Mouse (Mus musculus) naive thymus-derived CD4-positive, alpha-beta T cell, adult 2 months (primary cell): ENCODE measurements around the gene Polg2.
"Not testable (repeated sequence)": the region's sequence is repeated elsewhere in the genome, so short reads cannot be mapped to it uniquely, and the experiment has no call there.

Experiments
- DNase-seq: peaks from one replicate; pipeline ENCODE4 v3.0.0-alpha.2; 2011; ENCODE audit warnings: low read depth

Gene Polg2

DNA sequence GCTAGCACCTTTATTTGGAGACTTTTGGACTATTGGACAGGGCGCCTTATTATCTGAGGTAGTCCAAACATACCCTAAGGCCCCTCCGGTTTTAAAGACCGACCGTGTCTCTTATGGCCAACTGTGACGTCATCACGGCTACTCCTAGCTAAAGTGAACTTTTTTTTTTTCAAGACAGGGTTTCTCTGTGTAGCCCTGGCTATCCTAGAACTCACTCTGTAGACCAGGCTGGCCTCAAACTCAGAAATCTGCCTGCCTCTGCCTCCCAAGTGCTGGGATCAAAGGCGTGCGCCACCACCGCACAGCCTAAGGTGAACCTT, 54.5 kb downstream of the Polg2 start:
- DNase-seq = not testable (repeated sequence)

DNA sequence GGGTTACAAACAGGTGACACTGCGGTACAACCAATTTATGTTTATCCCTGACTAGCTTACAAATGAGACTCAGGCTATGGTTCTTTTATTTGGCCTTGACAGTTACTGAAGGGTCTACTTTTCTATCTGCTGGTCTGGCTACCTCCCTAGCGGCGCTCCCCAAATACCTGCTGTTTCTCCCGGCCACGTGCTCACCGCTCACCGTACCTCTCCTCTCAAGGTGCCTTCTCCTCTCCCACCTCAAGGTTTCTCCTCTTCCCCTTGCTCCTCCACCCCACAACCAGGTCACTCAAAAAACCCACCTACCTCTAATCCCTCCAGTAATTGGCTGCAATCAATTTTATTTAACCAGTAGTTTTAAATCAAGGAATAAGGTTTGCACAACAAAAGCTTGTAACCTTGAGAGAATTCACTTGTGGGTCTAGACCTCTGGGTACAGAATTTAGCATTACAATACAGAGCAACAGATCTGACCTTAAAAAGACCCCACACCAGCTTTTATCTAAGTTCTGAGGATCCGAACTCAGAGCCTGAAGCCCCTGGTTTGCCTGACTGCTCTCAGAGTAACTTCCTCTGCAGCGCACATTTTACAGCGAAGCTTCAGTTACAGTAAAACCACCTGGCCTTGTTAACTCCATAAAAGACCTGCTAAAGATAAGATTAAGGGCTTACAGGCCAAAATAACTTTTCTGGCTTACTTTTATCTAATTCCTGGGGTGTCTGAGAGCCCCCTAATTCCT, 55.0 kb downstream of the Polg2 start:
- DNase-seq = no peak

DNA sequence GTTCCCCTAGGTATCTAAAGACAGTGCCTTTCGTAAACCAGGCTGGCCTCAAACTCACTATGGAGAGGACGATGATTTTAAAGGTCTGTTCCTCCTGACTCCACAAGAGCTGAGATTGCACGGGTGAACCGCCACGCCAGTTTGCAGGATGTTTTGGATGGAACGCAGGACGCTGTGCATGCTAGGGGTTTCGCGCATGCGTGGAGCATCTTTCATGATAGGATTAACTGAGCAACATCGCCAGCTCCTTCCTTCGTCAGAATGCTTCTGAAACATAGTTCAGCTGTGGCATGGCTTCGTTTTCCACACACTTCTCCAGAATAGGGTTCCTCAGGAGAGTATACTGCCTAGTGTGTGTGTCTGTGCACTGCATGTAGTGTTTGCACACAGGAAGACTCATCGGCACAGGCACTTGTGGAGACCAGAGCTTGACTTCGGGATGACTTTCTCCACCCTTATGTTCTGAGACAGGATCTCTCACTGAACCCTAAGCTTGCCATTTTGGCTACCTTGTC, 55.7 kb downstream of the Polg2 start:
- no peak for DNase-seq

DNA sequence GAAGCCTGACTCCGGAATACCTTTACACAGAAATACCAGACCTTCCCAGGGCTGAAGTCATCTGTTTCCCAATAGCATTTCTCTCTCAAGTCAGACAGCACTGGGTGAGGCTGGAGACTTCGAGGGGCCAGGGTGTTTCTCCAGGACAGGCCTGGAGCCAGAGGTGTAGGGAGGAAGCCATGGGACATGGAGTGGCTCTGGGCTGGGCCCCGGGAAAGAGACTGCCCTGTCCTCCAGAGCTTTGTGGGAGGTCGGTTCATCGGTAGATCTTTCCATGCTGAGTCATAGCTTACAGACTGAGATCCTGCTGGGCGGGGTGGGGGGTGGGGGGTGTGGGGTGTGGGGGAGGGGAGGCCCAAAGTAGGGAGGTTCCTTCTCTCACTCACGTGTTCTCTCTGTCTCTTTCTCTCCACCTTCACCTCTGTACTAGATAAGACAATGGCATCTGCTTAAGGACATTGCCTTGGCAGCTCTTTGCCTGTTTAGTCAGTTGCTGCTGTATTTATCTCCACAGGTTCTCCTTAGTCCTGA, 56.4 kb downstream of the Polg2 start:
- DNase-seq = no peak

DNA sequence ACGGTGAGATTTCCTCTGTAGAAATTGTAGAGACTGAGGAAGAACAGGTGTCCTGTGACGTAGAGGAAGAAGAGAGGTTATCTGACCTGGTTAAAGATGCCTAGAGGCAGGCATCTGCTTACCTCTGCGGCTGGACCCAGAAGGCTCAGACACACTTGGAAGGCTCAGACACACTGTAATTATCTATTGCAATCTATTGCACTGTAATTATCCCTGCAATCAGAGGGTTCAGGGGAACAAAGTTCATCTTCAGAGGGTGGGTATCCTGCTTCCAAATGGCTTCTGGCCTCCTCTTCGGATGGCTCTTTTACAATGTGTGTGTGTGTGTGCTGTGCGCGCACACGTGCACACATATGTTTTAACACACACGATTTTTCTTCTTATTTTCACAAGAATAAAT, 59.0 kb downstream of the Polg2 start:
- DNase-seq = no peak
